Mouse (Mus musculus) bone marrow, adult 2 months (tissue): ENCODE data around the gene Agpat4.

Experiments
- CTCF ChIP-seq: fragments of 200-500 bp; IDR thresholded peaks from 2 replicates; pipeline ENCODE4 v1.5.1; 2011; ENCODE audit warnings: low read length, control low read depth; ENCODE audit not compliant: control insufficient read depth, insufficient read depth
- POLR2A ChIP-seq: fragments of 200-500 bp; IDR thresholded peaks from 2 replicates; pipeline ENCODE4 v1.6.1; 2011; ENCODE audit warnings: low read depth, mild to moderate bottlenecking, control low read depth, low read length, borderline replicate concordance; ENCODE audit not compliant: control insufficient read depth

DNA sequence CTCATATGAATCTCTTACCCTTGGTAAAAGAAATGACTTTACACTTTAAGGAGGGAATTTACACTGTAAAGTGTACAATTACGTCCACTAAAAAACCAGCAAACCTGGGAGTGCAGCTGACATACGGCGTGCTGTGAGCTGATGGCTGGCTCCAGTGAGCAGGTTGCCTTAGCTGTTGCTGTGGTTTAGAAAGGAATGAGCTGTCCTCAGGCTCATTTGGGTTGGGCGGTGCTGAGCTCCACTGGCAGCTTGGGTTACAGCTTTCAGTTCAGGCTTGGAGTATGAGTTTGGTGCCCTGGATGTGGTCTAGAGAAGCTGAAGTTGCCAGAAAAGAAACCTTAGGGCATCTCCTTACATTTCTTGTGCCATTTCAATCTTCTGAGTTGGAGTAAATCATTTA, 44.3 kb downstream of the Agpat4 start:
- no peak for TF ChIP-seq CTCF
- no peak for TF ChIP-seq POLR2A
